Mouse (Mus musculus): ENCODE measurements around the gene Vmn1r173. TPM values are rescaled to one million over a fixed set of nuclear protein-coding genes. Genes with fewer than 3 reads are reported as not detected.
"Not testable (repeated sequence)": the region's sequence is repeated elsewhere in the genome, so short reads cannot be mapped to it uniquely, and the experiment has no call there.

Vmn1r173 gene
- polyA plus RNA-seq (2011; ENCODE audit: insufficient read depth, insufficient read length, low read depth, missing spikeins) = not detected in 2 replicates

DNA sequence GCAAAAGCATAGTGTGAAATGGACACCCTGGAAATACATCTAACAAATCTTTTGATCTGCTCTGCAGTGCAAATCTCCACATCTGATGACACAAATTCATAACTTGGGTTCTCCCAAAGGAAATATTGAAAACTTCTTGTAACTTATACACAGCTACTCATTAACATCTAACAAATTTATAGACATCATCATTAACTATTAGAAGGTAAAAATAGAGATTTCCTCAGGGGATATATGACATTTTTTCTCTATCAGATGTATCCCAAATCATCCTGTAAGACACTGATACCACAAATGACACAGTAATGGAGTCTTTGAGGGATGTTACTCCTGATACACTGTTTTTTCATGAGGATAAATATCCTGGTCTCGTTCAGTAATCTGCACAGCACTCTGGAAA lies at the start of gene Vmn1r173:
Gene Vmn1r173 (plus strand): TSS at position 301 of the 400 bp plus-strand sequence.
- H3K9me3 ChIP-seq (replicated peaks; ENCODE audit: control insufficient read depth, insufficient read depth, low read length, poor library complexity, severe bottlenecking); H3K9ac ChIP-seq (ENCODE audit: low read depth, poor library complexity, severe bottlenecking); H3K4me3 ChIP-seq (ENCODE audit: low read depth, low read length); H3K36me3 ChIP-seq (ENCODE audit: control insufficient read depth, insufficient read depth, low read length, poor library complexity, severe bottlenecking); H3K27me3 ChIP-seq (ENCODE audit: control insufficient read depth, insufficient read depth, low read length, poor library complexity, severe bottlenecking); H3K27ac ChIP-seq (ENCODE audit: insufficient read depth, low read length); H3K4me1 ChIP-seq (ENCODE audit: control insufficient read depth, insufficient read depth, low read length): not testable (repeated sequence)

DNA sequence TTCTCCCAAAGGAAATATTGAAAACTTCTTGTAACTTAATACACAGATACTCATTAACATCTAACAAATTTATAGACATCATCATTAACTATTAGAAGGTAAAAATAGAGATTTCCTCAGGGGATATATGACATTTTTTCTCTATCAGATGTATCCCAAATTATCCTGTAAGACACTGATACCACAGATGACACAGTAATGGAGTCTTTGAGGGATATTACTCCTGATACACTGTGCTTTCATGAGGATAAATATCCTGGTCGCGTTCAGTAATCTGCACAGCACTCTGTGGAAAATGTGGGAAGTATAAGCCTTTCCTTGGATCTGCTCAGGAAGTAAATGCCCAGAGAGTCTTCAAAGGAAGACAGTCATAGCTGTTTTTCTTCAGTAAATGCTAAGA lies 42.5 kb upstream of the Vmn1r173 start, which contains the start of gene Vmn1r172:
Gene Vmn1r172 (plus strand): TSS at position 301 of the 400 bp plus-strand sequence.
- TF ChIP-seq EP300 (IDR thresholded peaks at IDR 0.05; ENCODE audit: insufficient read depth, low read depth, low read length) (no peak), CTCF (IDR thresholded peaks at IDR 0.05; ENCODE audit: low read depth, low read length) (no peak), POLR2A (IDR thresholded peaks at IDR 0.05; ENCODE audit: insufficient read depth, low read length) (no peak)

DNA sequence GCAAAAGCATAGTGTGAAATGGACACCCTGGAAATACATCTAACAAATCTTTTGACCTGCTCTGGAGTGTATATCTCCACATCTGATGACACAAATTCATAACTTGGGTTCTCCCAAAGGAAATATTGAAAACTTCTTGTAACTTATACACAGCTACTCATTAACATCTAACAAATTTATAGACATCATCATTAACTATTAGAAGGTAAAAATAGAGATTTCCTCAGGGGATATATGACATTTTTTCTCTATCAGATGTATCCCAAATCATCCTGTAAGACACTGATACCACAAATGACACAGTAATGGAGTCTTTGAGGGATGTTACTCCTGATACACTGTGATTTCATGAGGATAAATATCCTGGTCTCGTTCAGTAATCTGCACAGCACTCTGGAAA lies 51.5 kb downstream of the Vmn1r173 start, which contains the start of gene Vmn1r174:
Gene Vmn1r174 (plus strand): TSS at position 301 of the 400 bp plus-strand sequence.
- not testable (repeated sequence) for H3K9me3 ChIP-seq (replicated peaks; ENCODE audit: control insufficient read depth, insufficient read depth, low read length, poor library complexity, severe bottlenecking); H3K27me3 ChIP-seq (ENCODE audit: control insufficient read depth, insufficient read depth, low read length, poor library complexity, severe bottlenecking); H3K4me3 ChIP-seq (ENCODE audit: low read depth, low read length); H3K27ac ChIP-seq (ENCODE audit: insufficient read depth, low read length); H3K36me3 ChIP-seq (ENCODE audit: control insufficient read depth, insufficient read depth, low read length, poor library complexity, severe bottlenecking); H3K4me1 ChIP-seq (ENCODE audit: control insufficient read depth, insufficient read depth, low read length); H3K9ac ChIP-seq (ENCODE audit: low read depth, poor library complexity, severe bottlenecking)

More for the DNA sequence above, 42.5 kb upstream of the Vmn1r173 start, which contains the start of gene Vmn1r172:
- no peaks in the 10 kb centered on the region for H3K36me3 ChIP-seq (ENCODE audit: control insufficient read depth, insufficient read depth, low read length, poor library complexity, severe bottlenecking)
- H3K4me3 ChIP-seq (ENCODE audit: low read depth, low read length) = no peak within 1 kb of the TSS
- H3K9me3 ChIP-seq (replicated peaks; ENCODE audit: control insufficient read depth, insufficient read depth, low read length, poor library complexity, severe bottlenecking) = no peaks in the 10 kb centered on the region
- H3K27me3 ChIP-seq (ENCODE audit: control insufficient read depth, insufficient read depth, low read length, poor library complexity, severe bottlenecking) = no peaks in the 10 kb centered on the region
- H3K27ac ChIP-seq (ENCODE audit: insufficient read depth, low read length) = no peak within 1 kb of the TSS
- no peaks in the 10 kb centered on the region for H3K4me1 ChIP-seq (ENCODE audit: control insufficient read depth, insufficient read depth, low read length)
- H3K9ac ChIP-seq (ENCODE audit: low read depth, poor library complexity, severe bottlenecking) = no peak within 1 kb of the TSS

Other genes with a start within 250 kb of the Vmn1r173 start
- not detected in 2 replicates for gene Vmn1r167, start 193.5 kb upstream of the Vmn1r173 start, polyA plus RNA-seq (2011; ENCODE audit: insufficient read depth, insufficient read length, low read depth, missing spikeins)
- gene Vmn1r168, start 161.0 kb upstream of the Vmn1r173 start, polyA plus RNA-seq (2011; ENCODE audit: insufficient read depth, insufficient read length, low read depth, missing spikeins) = not detected in 2 replicates
- gene Vmn1r169, start 125.2 kb upstream of the Vmn1r173 start, polyA plus RNA-seq (2011; ENCODE audit: insufficient read depth, insufficient read length, low read depth, missing spikeins) = not detected in 2 replicates
- not detected in 2 replicates for gene Vmn1r170, start 94.5 kb upstream of the Vmn1r173 start, polyA plus RNA-seq (2011; ENCODE audit: insufficient read depth, insufficient read length, low read depth, missing spikeins)
- not detected in 2 replicates for gene Vmn1r171, start 70.0 kb upstream of the Vmn1r173 start, polyA plus RNA-seq (2011; ENCODE audit: insufficient read depth, insufficient read length, low read depth, missing spikeins)
- not detected in 2 replicates for gene Vmn1r172, start 42.4 kb upstream of the Vmn1r173 start, polyA plus RNA-seq (2011; ENCODE audit: insufficient read depth, insufficient read length, low read depth, missing spikeins)
- not detected in 2 replicates for gene Vmn1r174, start 51.6 kb downstream of the Vmn1r173 start, polyA plus RNA-seq (2011; ENCODE audit: insufficient read depth, insufficient read length, low read depth, missing spikeins)
- gene Vmn1r175, start 109.9 kb downstream of the Vmn1r173 start, polyA plus RNA-seq (2011; ENCODE audit: insufficient read depth, insufficient read length, low read depth, missing spikeins) = 0.23 TPM in 1 of 2 replicates, not detected in the other
- gene Vmn1r176, start 136.7 kb downstream of the Vmn1r173 start, polyA plus RNA-seq (2011; ENCODE audit: insufficient read depth, insufficient read length, low read depth, missing spikeins) = not detected in 2 replicates
- gene Vmn1r177, start 165.7 kb downstream of the Vmn1r173 start, polyA plus RNA-seq (2011; ENCODE audit: insufficient read depth, insufficient read length, low read depth, missing spikeins) = not detected in 2 replicates
- gene Vmn1r178, start 191.3 kb downstream of the Vmn1r173 start, polyA plus RNA-seq (2011; ENCODE audit: insufficient read depth, insufficient read length, low read depth, missing spikeins) = not detected in 2 replicates
- gene Vmn1r179, start 226.3 kb downstream of the Vmn1r173 start, polyA plus RNA-seq (2011; ENCODE audit: insufficient read depth, insufficient read length, low read depth, missing spikeins) = not detected in 2 replicates
- gene Vmn1r180, start 249.9 kb downstream of the Vmn1r173 start, polyA plus RNA-seq (2011; ENCODE audit: insufficient read depth, insufficient read length, low read depth, missing spikeins) = not detected in 2 replicates